Mouse (Mus musculus) right cerebral cortex, postnatal 25 days (tissue): ENCODE data around the gene Arf6.
"Not testable (repeated sequence)": the region's sequence is repeated elsewhere in the genome, so short reads cannot be mapped to it uniquely, and the experiment has no call there.

ENCODE experiments used
- DNase-seq: peaks from one replicate; pipeline ENCODE4 v3.0.0; 2022

The Arf6 gene

DNA sequence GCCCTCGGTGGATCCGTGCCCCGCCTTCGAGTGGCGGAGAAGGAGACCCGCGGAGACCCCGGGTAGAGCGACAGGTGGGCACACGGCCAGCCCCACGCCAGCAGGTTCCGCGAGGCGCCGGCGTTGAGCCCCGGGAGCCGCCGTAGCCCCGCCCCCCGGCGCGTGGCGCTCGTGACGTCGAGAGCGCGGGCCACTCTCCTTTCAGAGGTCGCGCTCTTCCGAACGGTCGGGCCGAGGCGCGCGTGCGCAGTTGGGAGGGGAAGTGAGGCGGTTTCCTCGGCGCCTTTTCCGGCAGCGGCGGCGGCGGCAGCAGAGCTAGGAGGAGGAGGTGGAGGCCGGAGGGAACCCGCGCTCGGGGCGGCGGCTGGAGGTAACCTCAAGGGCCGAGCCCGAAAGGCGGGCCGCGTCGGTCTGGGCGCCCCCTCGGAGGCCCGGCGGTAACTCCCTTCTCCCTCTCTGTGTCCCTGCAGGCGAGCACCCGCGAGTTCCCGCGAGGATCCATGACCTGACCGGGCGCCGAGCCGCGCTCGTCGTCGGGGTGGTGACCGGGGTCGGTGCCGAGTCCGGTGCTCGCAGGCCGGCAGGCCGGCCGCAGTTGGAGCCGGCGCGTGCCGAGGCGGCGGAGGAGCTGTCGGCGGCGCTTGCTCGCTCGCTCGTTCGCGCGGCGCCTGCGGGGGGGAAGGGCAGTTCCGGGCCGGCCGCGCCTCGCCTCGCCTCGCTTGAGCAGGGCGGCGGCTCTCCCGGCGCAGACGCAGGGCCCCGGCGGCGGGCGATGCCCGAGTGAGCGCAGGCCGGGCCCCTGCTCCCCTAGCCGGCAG is at the start of gene Arf6, which contains the start of gene Gm9887:
Gene Arf6, plus strand, starts transcription at position 297 of the 818 bp plus-strand sequence.
Gene Gm9887, minus strand, starts transcription at position 605 of the 818 bp plus-strand sequence.
- peak; percentile 97 for DNase-seq

DNA sequence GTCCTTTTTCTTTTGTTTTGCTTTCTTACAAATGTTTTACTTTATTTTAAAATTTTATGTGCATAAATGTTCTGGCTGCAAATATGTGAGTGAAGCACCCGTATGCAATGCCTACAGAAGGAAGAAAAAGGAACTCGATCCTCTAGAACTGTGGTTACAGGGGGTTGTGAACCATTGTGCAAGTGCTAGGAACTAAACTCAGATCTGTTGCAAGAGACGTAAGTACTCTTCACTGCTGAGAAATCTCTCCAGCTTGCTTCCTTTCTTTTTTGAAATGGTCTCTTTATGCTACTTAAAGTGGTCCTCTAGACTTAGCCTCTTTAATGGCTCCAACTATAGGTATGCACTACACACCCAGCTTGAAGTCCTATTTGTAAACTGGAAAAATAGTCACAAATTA is 40.8 kb upstream of the Arf6 start:
- no peak for DNase-seq

DNA sequence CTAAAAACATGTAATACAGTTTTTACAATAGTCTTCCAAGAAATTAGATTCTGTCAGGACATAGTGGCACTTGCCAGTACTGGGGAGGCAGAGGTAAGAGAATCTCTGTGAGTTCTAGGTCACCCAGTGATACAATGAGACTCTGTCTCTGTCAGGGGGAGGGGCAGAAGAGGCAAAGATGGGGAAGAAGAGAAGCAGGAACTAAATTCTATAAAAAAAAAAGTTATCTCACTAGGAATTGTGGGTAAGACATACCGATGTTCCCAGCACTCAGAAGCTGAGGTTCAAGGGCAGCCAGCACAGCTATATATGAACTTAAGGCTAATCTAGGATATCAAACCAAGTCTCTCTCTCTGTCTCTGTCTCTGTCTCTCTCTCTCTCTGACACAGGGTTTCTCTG is 39.8 kb upstream of the Arf6 start:
- DNase-seq: no peak

DNA sequence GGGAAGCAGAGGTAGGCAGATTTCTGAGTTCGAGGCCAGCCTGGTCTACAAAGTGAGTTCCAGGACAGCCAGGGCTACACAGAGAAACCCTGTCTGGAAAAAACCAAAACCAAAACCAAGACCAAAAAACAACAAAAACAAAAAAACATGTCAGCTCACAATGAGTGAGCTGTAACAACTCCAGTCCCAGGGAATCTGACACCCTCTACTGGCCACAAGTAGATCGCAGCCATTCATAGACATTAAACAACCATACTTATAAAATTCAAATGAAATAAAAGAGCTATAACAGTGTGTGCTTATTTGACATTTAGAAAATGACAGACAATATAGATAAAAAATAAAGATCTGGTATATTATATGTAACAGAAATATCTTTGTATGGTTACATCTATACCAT is 38.4 kb upstream of the Arf6 start:
- no peak for DNase-seq

DNA sequence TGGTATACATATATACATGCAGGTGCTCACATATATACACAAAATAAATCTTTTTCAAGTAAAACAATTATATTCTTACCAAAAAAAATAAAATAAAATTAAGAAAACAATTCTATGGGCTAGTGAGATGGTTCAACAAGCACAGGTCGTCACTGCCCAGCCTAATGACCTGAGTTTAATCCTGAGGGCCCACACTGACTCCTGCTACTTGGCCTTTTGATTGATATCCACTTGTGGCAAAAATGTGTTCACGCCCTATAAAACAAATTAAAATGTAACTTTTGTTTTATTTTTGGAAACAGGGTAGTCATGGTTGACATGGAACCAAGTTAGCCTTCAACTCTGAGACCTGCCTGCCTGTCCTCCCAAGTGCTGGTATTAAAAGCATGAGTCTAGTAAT is 22.0 kb upstream of the Arf6 start:
- DNase-seq: no peak

DNA sequence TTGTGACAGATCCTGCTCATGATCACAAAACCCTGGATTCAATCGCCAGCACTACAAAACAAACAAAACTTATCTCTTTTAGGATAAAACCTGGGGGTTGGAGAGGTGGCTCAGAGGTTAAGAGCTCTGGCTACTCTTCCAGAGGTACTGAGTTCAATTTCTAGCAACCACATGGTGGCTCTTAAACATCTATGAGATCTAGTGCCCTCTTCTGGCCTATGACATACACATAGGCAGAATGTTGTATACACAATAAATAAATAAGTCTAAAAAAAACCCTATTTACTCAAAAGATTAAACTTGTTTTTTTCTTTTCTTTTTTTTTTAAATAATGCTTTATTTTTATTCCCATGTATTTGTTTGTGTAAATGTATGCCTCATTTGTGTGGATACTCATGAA is 20.3 kb upstream of the Arf6 start:
- DNase-seq: no peak

DNA sequence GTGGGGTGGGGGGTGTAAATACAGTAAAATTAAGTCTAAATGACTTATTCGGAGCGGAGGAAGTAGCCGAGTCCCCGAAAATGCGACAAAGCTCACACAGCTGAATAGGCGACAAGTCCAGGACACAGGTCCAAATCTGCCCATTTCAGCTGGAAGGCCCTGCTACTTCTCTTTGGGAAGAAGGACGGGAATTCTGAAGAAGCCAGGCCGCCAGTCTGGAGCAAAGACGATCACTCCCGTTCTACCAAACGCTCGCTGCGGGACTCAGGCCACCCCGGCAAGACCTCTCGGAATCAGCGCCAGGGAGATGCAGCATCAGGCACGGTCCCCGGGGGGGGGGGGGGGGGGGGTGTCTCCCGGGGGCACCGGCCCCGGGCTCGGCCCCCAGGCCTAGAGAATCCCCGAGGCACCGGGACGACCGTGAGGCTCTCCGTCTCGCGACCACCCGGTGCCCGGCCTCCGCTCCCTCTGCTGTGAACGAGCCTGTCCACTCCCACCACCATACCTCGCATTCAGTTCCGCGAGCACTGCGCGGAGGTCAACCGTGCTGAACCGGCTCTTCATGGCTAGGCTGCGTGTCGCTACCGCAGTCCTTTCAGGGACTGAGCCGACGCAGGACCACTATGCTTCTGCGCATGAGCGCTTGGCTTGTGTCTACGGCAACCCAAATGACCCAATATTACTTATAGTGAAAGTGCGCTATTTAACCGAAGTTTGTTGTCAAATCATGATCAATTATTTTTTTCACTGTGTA is 15.2 kb upstream of the Arf6 start, which contains the start of gene Nemf:
Gene Nemf, minus strand, starts transcription at position 620 of the 754 bp plus-strand sequence.
- peak; percentile 86 for DNase-seq

DNA sequence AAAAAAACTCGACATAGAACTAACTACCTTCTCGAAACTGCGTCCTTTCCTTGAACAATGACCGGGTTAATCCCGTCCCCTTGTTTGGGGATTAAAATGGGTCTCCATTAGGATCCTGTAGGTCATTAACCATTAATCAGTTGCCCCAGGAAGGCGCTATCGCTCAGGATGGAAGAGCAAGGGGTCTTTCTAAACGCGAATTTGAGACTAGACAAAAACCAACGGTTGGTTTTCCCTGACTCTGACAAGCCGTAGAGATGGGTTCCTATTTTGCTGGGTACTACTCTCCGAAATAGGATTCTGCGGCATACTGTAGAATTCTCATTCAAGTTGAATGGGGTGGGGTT is 14.7 kb upstream of the Arf6 start:
- DNase-seq: no peak

DNA sequence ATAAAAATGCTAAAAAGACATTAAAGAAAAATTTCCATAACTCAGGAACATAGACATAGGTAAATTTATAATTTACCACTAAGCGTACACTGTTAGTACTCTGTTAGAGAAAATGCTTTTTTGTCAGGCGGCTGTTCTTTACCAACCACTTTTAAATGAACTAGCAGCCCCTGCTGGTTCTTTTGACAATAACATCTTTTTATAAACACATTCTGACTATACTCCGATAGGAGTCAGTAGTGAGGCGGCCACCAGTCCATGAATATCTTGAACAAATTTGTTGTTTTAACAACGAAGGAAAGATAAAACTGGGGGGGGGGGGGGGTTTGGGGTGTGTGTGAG is 11.3 kb upstream of the Arf6 start:
- DNase-seq: peak; percentile 16

DNA sequence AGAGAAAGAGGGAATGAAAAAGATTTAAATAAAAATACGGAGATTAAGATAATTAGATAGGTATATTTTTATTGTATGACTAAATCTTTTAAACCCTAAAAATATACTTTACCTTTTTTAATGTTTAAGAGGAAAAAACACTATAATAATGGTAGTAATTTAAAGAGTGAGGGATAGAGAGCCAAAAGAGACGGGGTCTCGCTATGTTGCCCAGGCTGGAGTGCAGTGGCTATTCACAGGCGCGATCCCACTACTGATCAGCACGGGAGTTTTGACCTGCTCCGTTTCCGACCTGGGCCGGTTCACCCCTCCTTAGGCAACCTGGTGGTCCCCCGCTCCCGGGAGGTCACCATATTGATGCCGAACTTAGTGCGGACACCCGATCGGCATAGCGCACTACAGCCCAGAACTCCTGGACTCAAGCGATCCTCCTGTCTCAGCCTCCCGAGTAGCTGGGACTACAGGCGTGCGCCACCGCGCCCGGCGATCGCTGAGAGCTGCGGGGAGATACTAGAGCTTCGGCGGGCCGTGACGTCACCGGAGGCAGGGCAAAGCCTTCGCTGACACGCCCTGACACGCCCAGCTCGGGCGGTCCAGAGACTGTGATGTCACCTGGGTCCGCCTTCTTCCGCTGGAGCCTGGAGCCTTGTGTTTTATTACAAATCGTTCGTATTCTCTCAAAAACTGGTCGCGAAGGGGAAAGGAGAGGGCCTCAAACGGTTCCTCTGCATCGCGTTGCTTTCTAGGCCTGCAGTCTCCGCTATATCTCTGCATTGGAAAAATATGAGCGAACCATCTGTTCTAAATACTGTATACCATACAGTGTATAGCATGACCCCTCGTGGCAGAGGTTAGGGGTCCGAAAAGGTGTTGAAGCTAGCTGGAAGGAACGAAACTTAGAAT is 10.7 kb upstream of the Arf6 start:
- DNase-seq: peak; percentile 99

DNA sequence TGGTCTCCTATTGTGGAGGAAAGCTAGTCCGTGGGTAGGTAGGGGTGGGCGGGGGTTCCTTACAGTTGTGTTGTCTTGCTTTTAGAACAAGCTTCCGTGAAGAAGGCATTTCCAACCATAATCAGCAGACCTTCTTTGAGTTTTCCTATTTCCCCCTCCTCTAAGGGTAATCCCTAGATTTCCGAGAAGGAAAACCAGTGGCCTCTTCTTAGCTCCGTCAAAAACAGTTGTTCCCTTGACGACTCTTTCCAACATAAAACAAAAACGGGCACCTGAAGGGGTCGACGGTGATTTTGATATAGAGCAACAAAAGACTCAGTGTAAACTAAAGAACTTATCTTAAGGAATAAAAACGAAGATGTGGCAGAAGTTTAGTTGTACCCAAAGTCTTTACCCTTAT is 10.0 kb upstream of the Arf6 start:
- no peak for DNase-seq

DNA sequence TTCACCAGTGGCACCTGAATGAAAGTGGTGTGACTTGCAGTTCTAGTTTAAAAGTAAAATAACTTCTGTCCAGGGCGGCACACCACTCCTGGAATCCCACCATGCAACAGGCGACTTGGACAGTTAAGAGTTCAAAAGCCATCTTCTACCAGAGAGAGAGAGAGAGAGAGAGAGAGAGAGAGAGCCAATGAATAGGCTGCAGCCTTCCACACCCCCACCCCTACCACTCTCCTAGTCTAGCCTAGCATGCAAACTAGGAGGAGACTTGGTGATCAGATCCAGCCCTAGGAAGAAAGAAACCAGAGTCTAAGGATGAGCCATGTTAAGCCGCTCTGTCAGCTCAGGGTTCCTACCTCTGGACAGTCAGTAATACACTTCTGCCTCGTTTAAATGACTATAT is 9.6 kb upstream of the Arf6 start:
- DNase-seq: no peak

DNA sequence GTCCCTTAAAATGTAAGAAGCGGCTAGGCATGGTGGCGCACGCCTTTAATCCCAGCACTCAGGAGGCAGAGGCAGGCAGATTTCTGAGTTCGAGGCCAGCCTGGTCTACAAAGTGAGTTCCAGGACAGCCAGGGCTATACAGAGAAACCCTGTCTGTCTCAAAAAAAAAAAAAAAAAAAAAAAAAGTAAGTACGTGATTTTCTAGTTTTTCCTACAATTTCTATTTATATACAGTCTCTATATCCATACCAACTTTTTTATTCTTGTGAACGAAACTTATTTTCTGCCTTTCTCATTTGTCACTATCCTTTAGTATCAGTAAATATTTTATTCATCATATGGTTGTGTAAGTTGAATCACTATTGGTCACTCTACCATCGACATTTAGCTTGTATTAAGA is 8.8 kb upstream of the Arf6 start:
- not testable (repeated sequence) for DNase-seq

DNA sequence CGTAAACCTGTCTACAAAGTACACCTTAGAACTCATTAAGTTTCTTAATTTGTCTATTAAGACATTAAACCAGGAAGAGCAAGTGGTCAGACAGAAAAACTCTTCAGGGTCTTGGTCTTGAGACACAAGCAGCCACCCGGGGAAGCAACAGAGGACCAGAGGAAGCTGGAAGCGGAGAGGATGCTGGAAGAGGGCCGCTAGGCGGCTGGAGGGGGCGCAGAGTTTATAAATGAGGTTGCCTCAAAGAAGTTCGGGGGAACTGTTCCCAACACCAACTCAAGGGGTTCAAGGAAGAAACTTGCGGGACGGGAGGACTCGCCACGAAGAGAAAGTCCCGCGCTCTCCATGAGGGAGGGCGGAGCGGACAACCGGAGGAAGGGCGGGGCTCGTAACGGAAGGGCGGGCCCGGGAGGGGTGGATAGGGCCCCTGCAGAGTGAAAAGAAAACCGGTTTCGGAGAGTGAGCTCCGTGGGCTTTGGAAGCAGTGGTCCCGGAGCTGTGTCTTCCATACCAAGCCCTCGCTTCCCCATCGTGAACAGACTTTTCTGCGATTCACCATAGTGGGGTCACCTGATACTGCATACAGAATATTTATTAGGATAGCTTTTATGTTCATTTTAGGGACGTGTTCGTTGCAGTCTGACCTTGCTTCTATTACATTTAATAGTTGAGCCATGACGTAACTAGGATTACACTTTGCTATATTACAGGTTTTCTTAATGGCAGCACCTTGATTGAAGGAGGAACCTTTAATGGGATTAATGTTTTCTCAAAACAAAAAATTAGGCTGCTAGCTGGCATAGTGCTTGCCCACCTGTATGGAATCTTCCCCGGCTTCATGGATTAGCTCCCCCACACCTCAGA is 7.8 kb upstream of the Arf6 start:
- DNase-seq: peak; percentile 67

DNA sequence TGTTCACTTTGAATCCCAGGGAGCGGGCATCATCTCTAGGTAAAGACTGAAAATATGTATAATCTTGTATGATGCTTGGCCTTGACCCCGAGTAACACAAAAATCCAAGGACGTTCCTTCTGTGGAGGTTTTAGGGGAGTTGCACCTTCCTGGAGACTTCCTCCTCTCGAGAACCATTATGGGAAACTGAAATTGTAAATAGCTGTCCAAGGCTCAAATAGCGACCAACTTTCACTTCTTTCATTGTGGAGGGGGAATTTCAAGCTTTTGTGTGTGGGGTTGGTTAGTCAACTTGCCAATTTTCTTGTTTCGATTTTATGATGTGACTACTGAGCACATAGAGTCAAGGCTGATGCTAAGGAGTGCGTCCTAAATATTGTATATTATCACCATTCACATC is 6.2 kb upstream of the Arf6 start:
- no peak for DNase-seq

DNA sequence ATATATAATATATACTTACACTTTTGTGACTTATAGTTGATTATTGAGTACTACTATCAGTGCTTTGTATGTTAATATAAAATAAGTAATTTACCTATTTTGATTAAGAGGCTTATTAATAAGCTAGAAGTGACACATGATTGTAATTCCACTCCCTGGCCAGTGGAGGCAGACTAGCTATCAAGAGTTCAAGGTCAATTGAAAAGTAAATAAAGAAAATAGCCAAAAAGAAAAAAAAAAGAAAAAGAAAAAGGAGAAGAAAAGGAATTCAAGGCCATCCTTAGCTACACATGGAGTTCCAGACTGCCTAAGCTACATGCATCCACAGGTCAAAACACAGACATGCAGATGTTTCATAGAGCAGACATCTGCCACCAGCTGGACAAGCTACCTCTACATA is 5.5 kb upstream of the Arf6 start:
- DNase-seq: no peak

DNA sequence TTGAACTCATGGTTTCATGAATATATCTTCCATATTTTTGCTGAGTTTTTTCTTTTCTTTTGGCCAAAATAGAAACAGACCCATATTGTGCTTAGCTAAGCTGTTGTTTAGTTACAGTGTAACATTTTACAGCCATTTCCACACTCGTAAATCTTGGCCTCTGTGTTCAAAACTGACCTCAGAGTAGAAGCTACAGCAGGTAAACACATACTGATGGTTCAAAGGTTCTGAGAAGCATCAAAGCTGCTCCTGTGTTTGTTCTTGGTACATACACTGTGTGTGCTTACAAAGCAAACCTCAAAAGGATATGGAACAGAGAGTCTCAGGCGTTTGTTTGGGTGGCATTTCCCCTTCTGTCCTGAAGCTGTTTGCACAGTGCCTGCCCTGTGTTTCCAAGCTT is 4.4 kb upstream of the Arf6 start:
- DNase-seq: no peak

DNA sequence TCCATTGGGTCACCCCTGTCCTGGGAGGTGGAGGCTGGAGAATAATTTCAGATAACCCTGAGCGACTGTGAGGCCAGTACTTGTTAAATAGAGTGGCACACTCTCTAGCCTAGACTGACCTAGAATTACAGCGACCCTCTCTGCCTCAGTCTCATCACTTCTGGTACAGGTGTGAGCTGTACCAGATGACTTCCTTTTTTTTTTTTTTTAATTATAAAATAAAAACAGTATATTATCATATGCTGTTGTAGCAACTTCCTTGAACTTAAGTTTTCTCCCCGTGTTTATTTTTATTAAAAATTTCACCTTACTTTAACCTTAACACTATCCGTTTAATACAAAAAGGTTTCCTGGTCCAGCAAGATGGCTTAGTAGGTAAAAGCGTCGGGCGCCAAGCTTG is 1.0 kb upstream of the Arf6 start:
- no peak for DNase-seq

DNA sequence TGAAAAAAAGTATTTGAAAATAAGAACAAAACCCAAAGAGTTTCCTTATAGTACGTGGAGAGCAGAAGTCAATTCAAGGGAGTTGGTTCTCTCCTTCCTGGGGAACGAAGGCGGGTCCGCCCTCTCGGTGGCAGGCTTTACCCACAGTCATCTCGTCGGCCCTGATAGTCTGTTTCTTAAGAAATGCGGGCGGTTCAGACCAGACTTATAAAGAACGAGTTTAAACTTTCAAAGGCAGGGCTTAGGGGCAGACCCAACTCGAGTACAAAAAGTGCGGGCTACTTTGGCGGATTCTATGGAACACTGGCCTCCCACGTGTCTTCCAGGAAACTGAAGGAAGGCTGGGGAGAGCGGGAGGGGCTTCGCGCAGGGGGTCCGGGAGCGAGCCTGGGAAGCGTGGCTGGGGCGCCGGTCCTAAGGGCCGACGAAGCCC is 513 bp upstream of the Arf6 start:
- no peak for DNase-seq

DNA sequence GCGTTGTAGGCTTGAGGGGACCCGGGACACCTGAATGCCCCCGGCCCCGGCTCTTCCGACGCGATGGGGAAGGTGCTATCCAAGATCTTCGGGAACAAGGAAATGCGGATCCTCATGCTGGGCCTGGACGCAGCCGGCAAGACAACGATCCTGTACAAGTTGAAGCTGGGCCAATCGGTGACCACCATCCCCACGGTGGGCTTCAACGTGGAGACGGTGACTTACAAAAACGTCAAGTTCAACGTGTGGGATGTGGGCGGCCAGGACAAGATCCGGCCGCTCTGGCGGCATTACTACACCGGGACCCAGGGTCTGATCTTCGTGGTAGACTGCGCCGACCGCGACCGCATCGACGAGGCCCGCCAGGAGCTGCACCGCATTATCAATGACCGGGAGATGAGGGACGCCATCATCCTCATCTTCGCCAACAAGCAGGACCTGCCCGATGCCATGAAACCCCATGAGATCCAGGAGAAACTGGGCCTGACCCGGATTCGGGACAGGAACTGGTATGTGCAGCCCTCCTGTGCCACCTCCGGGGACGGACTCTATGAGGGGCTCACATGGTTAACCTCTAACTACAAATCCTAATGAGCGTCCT is 881 bp downstream of the Arf6 start:
- no peak for DNase-seq

DNA sequence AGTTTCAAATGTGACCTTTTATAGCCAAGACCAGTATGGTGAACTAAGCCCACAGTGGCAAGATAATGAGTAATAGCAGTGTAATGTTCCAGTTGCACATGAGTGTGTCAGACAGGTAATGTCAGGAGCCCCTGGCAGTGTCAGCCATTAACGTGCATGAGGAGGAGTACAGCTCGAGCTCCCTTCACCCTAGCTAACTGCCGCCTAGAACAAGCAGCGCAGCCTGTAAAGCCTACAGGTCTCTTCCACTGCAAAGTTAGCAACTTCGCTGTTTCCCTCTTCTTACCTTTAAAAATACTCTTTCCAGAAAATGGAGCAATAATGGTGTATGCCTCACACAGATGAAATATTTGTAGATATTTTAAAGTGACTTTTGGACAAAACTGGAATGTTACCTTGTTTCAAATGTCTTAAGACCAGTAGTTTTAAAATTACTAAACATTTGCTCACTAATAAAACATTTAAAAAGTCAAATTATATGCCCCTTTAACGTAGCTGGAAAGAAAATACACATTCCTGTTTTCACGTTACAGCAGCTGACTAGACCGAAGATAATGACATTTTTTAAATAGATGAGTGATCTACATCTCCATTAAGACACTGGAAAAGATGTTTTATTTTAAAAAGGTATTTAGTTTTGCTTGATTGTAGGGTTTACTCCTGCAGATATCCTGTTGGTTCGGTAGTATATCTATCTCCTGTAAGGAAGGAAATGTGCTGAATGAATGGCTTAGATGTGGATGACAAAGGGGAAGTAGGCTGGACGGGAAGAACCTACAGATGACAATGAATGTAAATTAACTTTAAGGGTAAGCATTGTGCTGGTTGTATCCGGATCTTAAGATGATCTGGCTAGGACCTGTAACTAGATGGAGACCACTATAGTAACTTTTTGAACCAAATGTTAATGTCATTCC is 2.2 kb downstream of the Arf6 start:
- DNase-seq: no peak
